Mouse (Mus musculus): ENCODE measurements around the gene Noc3l. TPM values are rescaled to one million over a fixed set of nuclear protein-coding genes. Genes with fewer than 3 reads are reported as not detected.
A peak's percentile ranks its signal among the peaks of the same experiment; 100 is the strongest.

Gene Noc3l
- total RNA-seq, 2 experiments from 2014 or later = 8.0 to 8.9 TPM

- intact Hi-C loops (cut with DNase I) = no loop called here
Observed at GRCm38 (mm10) chr19:38760441-38760840, 58.6 kb downstream of the Noc3l start.

GRCm38 (mm10) chr19:38758685-38759472, 60.2 kb downstream of the Noc3l start:
- DNase-seq = peak; percentile 40 to 54
- intact Hi-C loops (cut with DNase I) = no loop called here

More at GRCm38 (mm10) chr19:38760441-38760840, 58.6 kb downstream of the Noc3l start:
- DNase-seq = no peak

- DNase-seq = no peak
- intact Hi-C loops (cut with DNase I) = no loop called here
Observed at GRCm38 (mm10) chr19:38758056-38758455, 61.0 kb downstream of the Noc3l start.

- DNase-seq = no peak
- intact Hi-C loops (cut with DNase I) = no loop called here
Observed at GRCm38 (mm10) chr19:38757161-38757560, 61.9 kb downstream of the Noc3l start.

GRCm38 (mm10) chr19:38750192-38750591, 68.8 kb downstream of the Noc3l start:
- no peak for DNase-seq
- intact Hi-C loops (cut with DNase I) = no loop called here

GRCm38 (mm10) chr19:38746492-38747014, 72.5 kb downstream of the Noc3l start:
- intact Hi-C loops (cut with DNase I) = no loop called here
- no peak for DNase-seq

GRCm38 (mm10) chr19:38745810-38746491, 73.1 kb downstream of the Noc3l start:
- intact Hi-C loops (cut with DNase I) = no loop called here
- no peak for DNase-seq

GRCm38 (mm10) chr19:38744546-38744945, 74.5 kb downstream of the Noc3l start:
- intact Hi-C loops (cut with DNase I) = no loop called here
- DNase-seq = no peak

Other genes starting within 250 kb of the Noc3l start
- 1 to 10 TPM; 6.8 to 6.9 TPM for gene Tbc1d12, start 17.3 kb upstream of the Noc3l start, total RNA-seq (2021)
- 1 to 10 TPM; 6.7 to 9.2 TPM for gene Hells, start 111.7 kb upstream of the Noc3l start, total RNA-seq (2021)
- gene Cyp2c55, start 187.8 kb upstream of the Noc3l start, total RNA-seq (2021) = not detected
- gene Cyp2c65, start 241.8 kb upstream of the Noc3l start, total RNA-seq (2021) = not detected

Data from heart, postnatal 10 days (tissue).